Mouse (Mus musculus): ENCODE measurements at regions not wholly inside any gene's neighbourhood (a gene's known extent, or its start where the extent isn't known, plus 50 kb on each side); places are given as distances from the start of the nearest gene placed in this dataset.

GRCm38 (mm10) chr1:154024301-154024700 lies 124.3 kb upstream of the Teddm2 start:
- ATAC-seq (ENCODE audit: extremely low read depth, insufficient number of reproducible peaks, low FRiP score, low TSS enrichment): no peak

DNA sequence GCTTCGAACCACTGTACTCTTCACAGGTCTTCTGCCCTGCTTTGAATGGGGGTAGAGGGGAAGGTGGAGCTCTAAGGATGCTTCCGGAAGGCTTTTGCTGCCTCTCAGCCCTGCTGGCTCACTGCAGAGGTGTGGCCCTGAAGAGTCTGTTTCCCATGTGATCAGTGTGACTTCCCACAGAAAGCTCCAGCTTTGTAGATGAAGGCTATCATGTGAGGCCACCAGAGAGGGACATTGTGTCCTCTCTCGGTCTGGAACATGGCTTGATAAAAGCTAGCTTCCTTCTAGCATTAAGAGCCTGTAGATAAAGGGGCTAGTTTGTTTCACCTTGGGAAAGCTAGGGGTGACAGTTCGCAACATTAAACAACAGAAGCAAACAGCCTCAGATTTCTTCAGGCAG lies 127.3 kb upstream of the Teddm2 start:
- H3K27me3 ChIP-seq (replicated peaks): no peaks in the 10 kb centered on the region
- no peak overlapping the region for H3K9ac ChIP-seq
- ATAC-seq (ENCODE audit: extremely low read depth, insufficient number of reproducible peaks, low FRiP score, low TSS enrichment): no peak
- no peak overlapping the region for H3K4me3 ChIP-seq
- H3K9me3 ChIP-seq: no peaks in the 10 kb centered on the region
- WGBS: 58% methylated on average over 4 of the region's 4 CpGs
- no peak overlapping the region for H3K4me2 ChIP-seq
- H3K27ac ChIP-seq (replicated peaks): no peak overlapping the region
- 0 out of 2 replicates have a peak, but pooled peaks cover under 1% of the 10 kb centered on the region for H3K4me1 ChIP-seq
- no peaks in the 10 kb centered on the region for H3K36me3 ChIP-seq

More at GRCm38 (mm10) chr1:154024301-154024700, 124.3 kb upstream of the Teddm2 start:
- H3K4me2 ChIP-seq: no peak overlapping the region
- no peak overlapping the region for H3K27ac ChIP-seq (replicated peaks)
- no peaks in the 10 kb centered on the region for H3K9me3 ChIP-seq
- WGBS: 67% methylated on average over 3 of the region's 3 CpGs
- no peaks in the 10 kb centered on the region for H3K27me3 ChIP-seq (replicated peaks)
- H3K36me3 ChIP-seq: no peaks in the 10 kb centered on the region
- H3K4me1 ChIP-seq: no peaks in the 10 kb centered on the region
- no peak overlapping the region for H3K4me3 ChIP-seq
- no peak overlapping the region for H3K9ac ChIP-seq

GRCm38 (mm10) chr1:154029826-154030225 lies 129.8 kb upstream of the Teddm2 start:
- peaks cover 21% of the 10 kb centered on the region for H3K4me1 ChIP-seq
- no peak overlapping the region for H3K4me3 ChIP-seq
- no peaks in the 10 kb centered on the region for H3K36me3 ChIP-seq
- no peaks in the 10 kb centered on the region for H3K27me3 ChIP-seq (replicated peaks)
- WGBS: 63% methylated on average over 3 of the region's 3 CpGs
- H3K9me3 ChIP-seq: no peaks in the 10 kb centered on the region
- no peak overlapping the region for H3K4me2 ChIP-seq
- no peak overlapping the region for H3K9ac ChIP-seq
- no peak overlapping the region for H3K27ac ChIP-seq (replicated peaks)
- no peak for ATAC-seq (ENCODE audit: extremely low read depth, insufficient number of reproducible peaks, low FRiP score, low TSS enrichment)

GRCm38 (mm10) chr1:154032669-154033099 lies 132.7 kb upstream of the Teddm2 start:
- peak overlapping the region; percentile 66 for H3K4me2 ChIP-seq
- H3K36me3 ChIP-seq: no peaks in the 10 kb centered on the region
- peak overlapping the region; percentile 38 for H3K4me3 ChIP-seq
- no peak for ATAC-seq (ENCODE audit: extremely low read depth, insufficient number of reproducible peaks, low FRiP score, low TSS enrichment)
- H3K9ac ChIP-seq: peak overlapping the region; percentile 56; the same call in 1 of the 2 replicates
- 8% methylated on average over 14 of the region's 14 CpGs for WGBS
- no peaks in the 10 kb centered on the region for H3K27me3 ChIP-seq (replicated peaks)
- H3K9me3 ChIP-seq: no peaks in the 10 kb centered on the region
- H3K4me1 ChIP-seq: peaks cover 21% of the 10 kb centered on the region
- no peak overlapping the region; the same call in 1 of the 2 replicates for H3K27ac ChIP-seq (replicated peaks)

DNA sequence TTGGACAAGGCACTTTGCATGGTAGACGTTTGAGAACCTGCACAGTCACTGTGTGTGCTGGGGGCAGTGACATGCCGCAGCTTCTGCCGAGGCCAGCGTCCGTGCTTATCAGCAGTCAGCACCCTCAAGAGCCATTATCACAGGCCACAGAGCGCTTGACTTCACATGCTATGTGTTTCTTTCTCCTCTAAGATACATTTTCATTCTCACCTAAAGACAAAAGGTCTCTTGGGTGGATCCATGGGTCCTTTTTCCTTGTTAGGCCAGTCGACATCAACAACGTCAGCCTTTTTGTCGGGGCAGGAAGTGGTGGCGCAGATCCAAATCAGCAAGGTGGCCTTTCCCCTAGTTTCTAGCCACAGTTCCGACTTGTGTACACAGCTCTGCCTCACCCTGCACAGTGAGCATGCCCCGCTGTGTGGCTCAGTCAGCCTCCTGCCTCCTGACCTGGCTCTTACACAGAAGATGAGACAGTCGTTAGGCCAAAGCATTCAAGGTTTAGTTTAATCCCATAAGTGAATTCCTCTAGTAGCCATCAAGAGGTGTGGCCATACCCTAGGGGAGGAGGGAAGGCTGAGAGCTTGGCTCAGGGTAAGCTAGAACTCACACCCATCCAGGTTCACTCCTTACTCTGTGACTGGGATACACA lies 134.1 kb upstream of the Teddm2 start:
- H3K27ac ChIP-seq (replicated peaks): peak overlapping the region; percentile 73

GRCm38 (mm10) chr1:154036729-154037270 lies 136.8 kb upstream of the Teddm2 start:
- Histone ChIP-seq H3K27ac (replicated peaks) (no peak overlapping the region), H3K4me1 (peaks cover 21% of the 10 kb centered on the region), H3K4me3 (no peak overlapping the region), H3K27me3 (replicated peaks) (no peaks in the 10 kb centered on the region), H3K9me3 (no peaks in the 10 kb centered on the region), H3K36me3 (no peaks in the 10 kb centered on the region), H3K4me2 (no peak overlapping the region), H3K9ac (no peak overlapping the region)
- no peak for ATAC-seq (ENCODE audit: extremely low read depth, insufficient number of reproducible peaks, low FRiP score, low TSS enrichment)
- WGBS: 68% methylated on average over 4 of the region's 4 CpGs

More for the DNA sequence above, 134.1 kb upstream of the Teddm2 start:
- Histone ChIP-seq H3K4me1 (peaks cover 21% of the 10 kb centered on the region), H3K4me2 (peak overlapping the region; percentile 46), H3K27me3 (replicated peaks) (no peaks in the 10 kb centered on the region), H3K9ac (peak overlapping the region; percentile 34; the same call in 1 of the 2 replicates), H3K4me3 (no peak overlapping the region; the same call in 1 of the 2 replicates), H3K36me3 (no peaks in the 10 kb centered on the region), H3K9me3 (no peaks in the 10 kb centered on the region)
- 12% methylated on average over 13 of the region's 13 CpGs for WGBS
- peak; percentile 78 for ATAC-seq (ENCODE audit: extremely low read depth, insufficient number of reproducible peaks, low FRiP score, low TSS enrichment)

GRCm38 (mm10) chr1:154038241-154038640 lies 138.2 kb upstream of the Teddm2 start:
- ATAC-seq (ENCODE audit: extremely low read depth, insufficient number of reproducible peaks, low FRiP score, low TSS enrichment): no peak
- Histone ChIP-seq H3K4me1 (peaks cover 12% of the 10 kb centered on the region), H3K27ac (replicated peaks) (no peak overlapping the region), H3K36me3 (no peaks in the 10 kb centered on the region), H3K27me3 (replicated peaks) (no peaks in the 10 kb centered on the region), H3K9ac (no peak overlapping the region), H3K9me3 (no peaks in the 10 kb centered on the region), H3K4me2 (no peak overlapping the region), H3K4me3 (no peak overlapping the region)
- WGBS: 54% methylated on average over 2 of the region's 2 CpGs

DNA sequence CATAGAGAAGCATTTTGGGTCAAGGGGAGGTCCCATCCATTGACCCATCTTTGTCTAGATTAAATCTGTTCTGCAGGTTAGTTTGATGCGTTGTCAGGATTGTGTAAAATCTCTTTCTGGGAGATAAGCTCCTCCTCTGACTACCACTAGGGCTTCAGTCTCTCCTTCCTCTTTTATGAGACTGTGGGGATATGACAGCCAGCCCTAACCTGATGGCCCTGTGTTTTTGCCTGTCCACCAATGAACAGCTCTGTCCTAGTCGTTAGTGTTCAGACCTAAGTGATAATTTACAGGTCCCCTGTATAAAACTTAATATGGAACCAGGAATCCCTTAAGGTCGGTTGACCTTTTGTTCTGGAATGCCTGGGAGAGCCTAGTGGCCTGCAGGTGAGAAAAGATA lies 140.9 kb upstream of the Teddm2 start:
- Histone ChIP-seq H3K27ac (replicated peaks) (no peak overlapping the region), H3K27me3 (replicated peaks) (no peaks in the 10 kb centered on the region), H3K36me3 (no peaks in the 10 kb centered on the region), H3K4me1 (no peaks in the 10 kb centered on the region), H3K9me3 (no peaks in the 10 kb centered on the region), H3K4me2 (no peak overlapping the region), H3K4me3 (no peak overlapping the region), H3K9ac (no peak overlapping the region)
- 73% methylated on average over 3 of the region's 3 CpGs for WGBS
- ATAC-seq (ENCODE audit: extremely low read depth, insufficient number of reproducible peaks, low FRiP score, low TSS enrichment): no peak

- Histone ChIP-seq H3K4me3 (no peak overlapping the region), H3K4me1 (no peaks in the 10 kb centered on the region), H3K9me3 (no peaks in the 10 kb centered on the region), H3K27me3 (replicated peaks) (no peaks in the 10 kb centered on the region), H3K27ac (replicated peaks) (no peak overlapping the region), H3K36me3 (no peaks in the 10 kb centered on the region), H3K4me2 (no peak overlapping the region), H3K9ac (no peak overlapping the region)
- no peak for ATAC-seq (ENCODE audit: extremely low read depth, insufficient number of reproducible peaks, low FRiP score, low TSS enrichment)
- 59% methylated on average over 2 of the region's 2 CpGs for WGBS
Observed at GRCm38 (mm10) chr1:154042956-154043355, 142.9 kb upstream of the Teddm2 start.

DNA sequence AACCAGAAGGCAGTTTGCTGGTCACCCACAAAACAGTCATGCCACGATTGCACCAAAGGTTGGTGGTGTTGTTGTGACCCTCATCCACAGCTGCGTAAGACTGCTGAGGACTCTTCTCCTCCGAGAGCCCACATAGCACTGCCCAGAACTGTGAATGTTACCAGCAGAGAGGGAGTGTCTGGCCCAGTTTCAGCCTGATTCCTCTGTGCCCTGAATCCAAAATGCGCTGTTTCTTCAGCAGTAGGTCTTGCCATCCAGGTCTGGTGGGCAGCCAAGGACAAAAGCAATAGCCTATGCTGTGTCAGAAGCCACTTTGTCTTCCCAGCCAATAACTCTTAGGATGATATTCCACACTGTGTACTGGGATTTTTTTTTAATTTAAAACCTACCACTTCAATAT lies 144.7 kb upstream of the Teddm2 start:
- Histone ChIP-seq H3K9ac (no peak overlapping the region), H3K36me3 (no peaks in the 10 kb centered on the region), H3K9me3 (no peaks in the 10 kb centered on the region), H3K4me2 (no peak overlapping the region), H3K4me1 (no peaks in the 10 kb centered on the region), H3K27me3 (replicated peaks) (no peaks in the 10 kb centered on the region), H3K4me3 (no peak overlapping the region), H3K27ac (replicated peaks) (no peak overlapping the region)
- 84% methylated on average over 4 of the region's 4 CpGs for WGBS
- ATAC-seq (ENCODE audit: extremely low read depth, insufficient number of reproducible peaks, low FRiP score, low TSS enrichment): no peak

DNA sequence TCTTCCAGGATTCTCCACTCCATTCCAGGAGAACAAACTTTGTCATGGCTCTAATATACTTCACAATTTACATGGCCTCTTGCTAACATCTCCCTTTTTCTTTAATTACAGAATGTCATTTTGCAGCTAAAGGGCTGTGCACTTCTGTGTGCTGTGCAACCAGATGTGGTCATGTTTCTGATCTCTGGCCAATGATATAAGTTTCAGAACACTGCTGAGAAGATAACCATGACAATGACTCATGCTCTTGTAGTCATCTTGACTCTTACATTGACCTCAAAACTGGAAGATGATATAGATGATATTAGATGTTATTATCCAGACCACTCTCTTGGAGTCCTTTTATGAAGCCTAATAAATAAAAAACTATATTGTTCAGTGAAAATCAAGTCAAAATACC lies 145.9 kb upstream of the Teddm2 start:
- Histone ChIP-seq H3K4me2 (no peak overlapping the region), H3K9ac (no peak overlapping the region), H3K36me3 (no peaks in the 10 kb centered on the region), H3K27me3 (replicated peaks) (no peaks in the 10 kb centered on the region), H3K27ac (replicated peaks) (no peak overlapping the region), H3K9me3 (no peaks in the 10 kb centered on the region), H3K4me3 (no peak overlapping the region), H3K4me1 (no peaks in the 10 kb centered on the region)
- no peak for ATAC-seq (ENCODE audit: extremely low read depth, insufficient number of reproducible peaks, low FRiP score, low TSS enrichment)

GRCm38 (mm10) chr1:154053641-154054040 lies 147.3 kb upstream of the Zfp648 start:
- Histone ChIP-seq H3K9ac (no peak overlapping the region), H3K36me3 (no peaks in the 10 kb centered on the region), H3K27me3 (replicated peaks) (no peaks in the 10 kb centered on the region), H3K4me2 (no peak overlapping the region), H3K4me1 (no peaks in the 10 kb centered on the region), H3K27ac (replicated peaks) (no peak overlapping the region), H3K4me3 (no peak overlapping the region), H3K9me3 (no peaks in the 10 kb centered on the region)
- no peak for ATAC-seq (ENCODE audit: extremely low read depth, insufficient number of reproducible peaks, low FRiP score, low TSS enrichment)
- 78% methylated on average over 7 of the region's 7 CpGs for WGBS

All from heart, embryonic 13.5 days (tissue).